Comparison of ENCODE assay signal across 17 mouse cellular contexts in the genomic region with DNA sequence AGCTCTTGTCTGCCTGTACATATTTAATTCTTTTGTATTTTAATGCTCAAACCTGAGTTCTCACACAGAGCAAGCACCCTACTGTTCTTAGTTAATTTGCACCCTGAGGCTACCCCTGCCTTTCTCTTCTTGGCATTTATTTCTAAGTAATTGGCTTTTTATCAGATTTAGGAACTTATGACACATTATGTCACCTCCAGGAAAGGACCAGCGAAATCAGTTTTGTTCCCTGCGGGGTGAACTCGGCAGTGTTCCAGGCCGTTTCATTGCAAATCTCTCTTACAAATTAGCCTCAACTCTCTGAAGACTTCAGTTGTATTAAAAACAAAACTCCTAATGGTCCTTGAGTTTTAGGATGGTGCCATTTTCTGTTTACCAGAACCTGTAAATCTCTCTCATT. TPM values are rescaled to one million over a fixed set of nuclear protein-coding genes. Genes with fewer than 3 reads are reported as not detected.
DNase-seq lines count a peak whose midpoint lies in the region; ATAC-seq lines count a peak whose summit lies in the region.
"Had no signal": no experiment of that assay in that cellular context is flagged by ENCODE, and none has a peak within 500 bp of the region (broad histone marks: within the 10 kb centered on the region; RNA-seq: fewer than 3 reads in every experiment).

No protein-coding gene starts in this region.

- no peak overlapping the region for H3K27ac ChIP-seq in hindbrain, embryonic 14.5 days
- H3K27ac ChIP-seq in hindbrain, embryonic 16.5 days (ENCODE audit: low read depth, low read length), result no peak overlapping the region
- no peak overlapping the region for H3K27ac ChIP-seq in midbrain, embryonic 16.5 days (ENCODE audit: low read length)
- H3K27ac ChIP-seq in midbrain, embryonic 11.5 days (ENCODE audit: low read depth, low read length), result no peak overlapping the region
- no peak overlapping the region for H3K27ac ChIP-seq in intestine, embryonic 15.5 days
- H3K27ac ChIP-seq: embryonic facial prominence, embryonic 12.5 days; limb, embryonic 15.5 days; macrophage; neural tube, embryonic 13.5 days; stomach, embryonic 15.5 days had no signal

- DNase-seq in hindbrain, embryonic 14.5 days (ENCODE audit: low spot score), result peak; percentile 40
- no peak for DNase-seq in midbrain, embryonic 11.5 days (ENCODE audit: low spot score, missing footprints)
- peak; percentile 20 for DNase-seq in cerebellum, adult 8-10 months
- DNase-seq in kidney, postnatal 36 days, result peak; percentile 4 to 19
- DNase-seq in ovary, postnatal 14 days (ENCODE audit: low spot score), result no peak
- DNase-seq: gastrocnemius, postnatal 14 days; liver, postnatal 0 days had no signal

- no peaks in the 10 kb centered on the region for H3K4me1 ChIP-seq in hindbrain, embryonic 14.5 days (replicated peaks; ENCODE audit: control insufficient read depth, insufficient read depth, low read length)
- no peaks in the 10 kb centered on the region for H3K4me1 ChIP-seq in hindbrain, embryonic 16.5 days (ENCODE audit: control insufficient read depth, insufficient read depth, low read depth, low read length)
- H3K4me1 ChIP-seq in midbrain, embryonic 16.5 days (ENCODE audit: control insufficient read depth, insufficient read depth, low read length), result peaks cover 2% of the 10 kb centered on the region; the same call in 1 of the 2 replicates
- H3K4me1 ChIP-seq in midbrain, embryonic 11.5 days (ENCODE audit: control insufficient read depth, insufficient read depth, low read length), result no peaks in the 10 kb centered on the region
- H3K4me1 ChIP-seq in intestine, embryonic 15.5 days (replicated peaks), result no peaks in the 10 kb centered on the region
- H3K4me1 ChIP-seq: embryonic facial prominence, embryonic 12.5 days; limb, embryonic 15.5 days; neural tube, embryonic 13.5 days; stomach, embryonic 15.5 days had no signal

- H3K27me3 ChIP-seq in hindbrain, embryonic 14.5 days (ENCODE audit: control insufficient read depth, insufficient read depth, low read length), result no peaks in the 10 kb centered on the region
- no peaks in the 10 kb centered on the region for H3K27me3 ChIP-seq in hindbrain, embryonic 16.5 days (replicated peaks; ENCODE audit: control insufficient read depth, insufficient read depth, low read length)
- H3K27me3 ChIP-seq in midbrain, embryonic 16.5 days (ENCODE audit: control insufficient read depth, insufficient read depth, low read depth, low read length), result no peaks in the 10 kb centered on the region
- no peaks in the 10 kb centered on the region for H3K27me3 ChIP-seq in midbrain, embryonic 11.5 days (ENCODE audit: control insufficient read depth, insufficient read depth, low read length)
- no peaks in the 10 kb centered on the region for H3K27me3 ChIP-seq in intestine, embryonic 15.5 days (replicated peaks)
- H3K27me3 ChIP-seq: embryonic facial prominence, embryonic 12.5 days; limb, embryonic 15.5 days; neural tube, embryonic 13.5 days; stomach, embryonic 15.5 days had no signal

- WGBS in hindbrain, embryonic 14.5 days, result 55% methylated on average over 4 of the region's 4 CpGs
- WGBS in hindbrain, embryonic 16.5 days, result 50% methylated on average over 4 of the region's 4 CpGs
- WGBS in midbrain, embryonic 16.5 days, result 41% methylated on average over 4 of the region's 4 CpGs
- 73% methylated on average over 4 of the region's 4 CpGs for WGBS in midbrain, embryonic 11.5 days
- WGBS in intestine, embryonic 15.5 days, result 84% methylated on average over 4 of the region's 4 CpGs

- no peaks in the 10 kb centered on the region for H3K9me3 ChIP-seq in hindbrain, embryonic 14.5 days (ENCODE audit: control insufficient read depth, low read length)
- H3K9me3 ChIP-seq in hindbrain, embryonic 16.5 days (ENCODE audit: control insufficient read depth, low read length), result no peaks in the 10 kb centered on the region
- no peaks in the 10 kb centered on the region for H3K9me3 ChIP-seq in midbrain, embryonic 16.5 days (replicated peaks; ENCODE audit: control insufficient read depth, low read length, poor library complexity, severe bottlenecking)
- H3K9me3 ChIP-seq in midbrain, embryonic 11.5 days (ENCODE audit: control insufficient read depth, low read length), result no peaks in the 10 kb centered on the region
- no peaks in the 10 kb centered on the region for H3K9me3 ChIP-seq in intestine, embryonic 15.5 days
- H3K9me3 ChIP-seq: embryonic facial prominence, embryonic 12.5 days; limb, embryonic 15.5 days; neural tube, embryonic 13.5 days; stomach, embryonic 15.5 days had no signal

- no peak overlapping the region for H3K4me2 ChIP-seq in hindbrain, embryonic 14.5 days (replicated peaks)
- H3K4me2 ChIP-seq in hindbrain, embryonic 16.5 days (ENCODE audit: low read length), result no peak overlapping the region
- H3K4me2 ChIP-seq in midbrain, embryonic 16.5 days (ENCODE audit: low read length), result no peak overlapping the region
- H3K4me2 ChIP-seq in midbrain, embryonic 11.5 days, result no peak overlapping the region
- no peak overlapping the region for H3K4me2 ChIP-seq in intestine, embryonic 15.5 days (replicated peaks)
- H3K4me2 ChIP-seq: embryonic facial prominence, embryonic 12.5 days; limb, embryonic 15.5 days; neural tube, embryonic 13.5 days; stomach, embryonic 15.5 days had no signal

- H3K36me3 ChIP-seq in hindbrain, embryonic 14.5 days (replicated peaks; ENCODE audit: control insufficient read depth, insufficient read depth), result no peaks in the 10 kb centered on the region
- H3K36me3 ChIP-seq in hindbrain, embryonic 16.5 days (ENCODE audit: control insufficient read depth, insufficient read depth, low read length), result peaks cover 4% of the 10 kb centered on the region; the same call in 1 of the 2 replicates
- H3K36me3 ChIP-seq in midbrain, embryonic 16.5 days (ENCODE audit: control insufficient read depth, insufficient read depth, low read length), result no peaks in the 10 kb centered on the region
- no peaks in the 10 kb centered on the region for H3K36me3 ChIP-seq in midbrain, embryonic 11.5 days (ENCODE audit: control insufficient read depth, insufficient read depth, low read length)
- no peaks in the 10 kb centered on the region for H3K36me3 ChIP-seq in intestine, embryonic 15.5 days
- H3K36me3 ChIP-seq: embryonic facial prominence, embryonic 12.5 days; limb, embryonic 15.5 days; neural tube, embryonic 13.5 days; stomach, embryonic 15.5 days had no signal

- no peak overlapping the region for H3K4me3 ChIP-seq in hindbrain, embryonic 14.5 days (replicated peaks; ENCODE audit: low read length)
- H3K4me3 ChIP-seq in hindbrain, embryonic 16.5 days (ENCODE audit: low read length), result no peak overlapping the region
- no peak overlapping the region for H3K4me3 ChIP-seq in midbrain, embryonic 16.5 days (ENCODE audit: low read depth, low read length)
- no peak overlapping the region for H3K4me3 ChIP-seq in midbrain, embryonic 11.5 days (ENCODE audit: low read depth, low read length)
- no peak overlapping the region for H3K4me3 ChIP-seq in intestine, embryonic 15.5 days (replicated peaks)
- H3K4me3 ChIP-seq: embryonic facial prominence, embryonic 12.5 days; limb, embryonic 15.5 days; neural tube, embryonic 13.5 days; stomach, embryonic 15.5 days had no signal

- no peak overlapping the region for H3K9ac ChIP-seq in hindbrain, embryonic 14.5 days
- no peak overlapping the region for H3K9ac ChIP-seq in hindbrain, embryonic 16.5 days (ENCODE audit: low read depth, low read length)
- no peak overlapping the region for H3K9ac ChIP-seq in midbrain, embryonic 16.5 days (ENCODE audit: low read depth, low read length)
- no peak overlapping the region for H3K9ac ChIP-seq in midbrain, embryonic 11.5 days (ENCODE audit: low read length)
- H3K9ac ChIP-seq in intestine, embryonic 15.5 days, result no peak overlapping the region
- H3K9ac ChIP-seq: embryonic facial prominence, embryonic 12.5 days; limb, embryonic 15.5 days; liver, postnatal 0 days; neural tube, embryonic 13.5 days; stomach, embryonic 15.5 days had no signal

- ATAC-seq in hindbrain, embryonic 14.5 days (ENCODE audit: low FRiP score), result no peak; the same call in 1 of the 2 replicates
- ATAC-seq in hindbrain, embryonic 16.5 days, result no peak
- ATAC-seq in midbrain, embryonic 16.5 days, result peak; percentile 71; the same call in 1 of the 2 replicates
- ATAC-seq in midbrain, embryonic 11.5 days (ENCODE audit: low FRiP score), result no peak
- ATAC-seq in intestine, embryonic 15.5 days, result no peak
- ATAC-seq: inflammation-experienced regulatory T-cells, adult 6 months; liver, postnatal 0 days had no signal

RNA-seq across cellular contexts. Expression of gene Spata4, which starts 38.1 kb away (rescaled TPM):
- 0.20 and 0.43 TPM in 2 replicates for polyA plus RNA-seq in hindbrain, embryonic 14.5 days (2014; fragmentation: Nextera tagmentation; extraction: Ambion mirVana)
- polyA plus RNA-seq in hindbrain, embryonic 16.5 days (2015; fragmentation: Nextera tagmentation; extraction: Ambion mirVana), result 0.24 TPM in 1 of 2 replicates, not detected in the other
- 0.60 TPM in 1 of 2 replicates, not detected in the other for polyA plus RNA-seq in midbrain, embryonic 16.5 days (2015; fragmentation: Nextera tagmentation; extraction: Ambion mirVana)
- polyA plus RNA-seq in midbrain, embryonic 11.5 days (2014; fragmentation: Nextera tagmentation; extraction: Ambion mirVana), result not detected in 2 replicates
- polyA plus RNA-seq in intestine, embryonic 15.5 days (2015; fragmentation: Nextera tagmentation; extraction: Ambion mirVana), result not detected in 2 replicates
- polyA plus RNA-seq: embryonic facial prominence, embryonic 12.5 days; inflammation-experienced regulatory T-cells, adult 6 months; limb, embryonic 15.5 days; liver, postnatal 0 days; macrophage; neural tube, embryonic 13.5 days; stomach, embryonic 15.5 days; thymus, postnatal 0 days had no signal

Comparison
In these comparisons a context has a peak if more than half of its experiments do, and no peak if none do; other contexts are left out.
1. DNase-seq: peak in hindbrain, embryonic 14.5 days (single experiment), cerebellum, adult 8-10 months (single experiment) and kidney, postnatal 36 days (2 of 2); none in midbrain, embryonic 11.5 days (single experiment) and ovary, postnatal 14 days (single experiment).